Mouse (Mus musculus): Measurements from ENCODE around the gene Vgll2. TPM values are rescaled to one million over a fixed set of nuclear protein-coding genes. Genes with fewer than 3 reads are reported as not detected.

The Vgll2 gene
- under 1 TPM; 0.42 to 0.85 TPM for total RNA-seq (2021)
- long read RNA-seq, experiment 1, partial matches to known transcripts = 0 of 4 reads
- long read RNA-seq, experiment 1, other reads (novel, unspliced or antisense) = 1 of 4 reads
- long read RNA-seq, experiment 2, partial matches to known transcripts = 0 of 2 reads
- long read RNA-seq, experiment 2, other reads (novel, unspliced or antisense) = 0 of 2 reads

DNA sequence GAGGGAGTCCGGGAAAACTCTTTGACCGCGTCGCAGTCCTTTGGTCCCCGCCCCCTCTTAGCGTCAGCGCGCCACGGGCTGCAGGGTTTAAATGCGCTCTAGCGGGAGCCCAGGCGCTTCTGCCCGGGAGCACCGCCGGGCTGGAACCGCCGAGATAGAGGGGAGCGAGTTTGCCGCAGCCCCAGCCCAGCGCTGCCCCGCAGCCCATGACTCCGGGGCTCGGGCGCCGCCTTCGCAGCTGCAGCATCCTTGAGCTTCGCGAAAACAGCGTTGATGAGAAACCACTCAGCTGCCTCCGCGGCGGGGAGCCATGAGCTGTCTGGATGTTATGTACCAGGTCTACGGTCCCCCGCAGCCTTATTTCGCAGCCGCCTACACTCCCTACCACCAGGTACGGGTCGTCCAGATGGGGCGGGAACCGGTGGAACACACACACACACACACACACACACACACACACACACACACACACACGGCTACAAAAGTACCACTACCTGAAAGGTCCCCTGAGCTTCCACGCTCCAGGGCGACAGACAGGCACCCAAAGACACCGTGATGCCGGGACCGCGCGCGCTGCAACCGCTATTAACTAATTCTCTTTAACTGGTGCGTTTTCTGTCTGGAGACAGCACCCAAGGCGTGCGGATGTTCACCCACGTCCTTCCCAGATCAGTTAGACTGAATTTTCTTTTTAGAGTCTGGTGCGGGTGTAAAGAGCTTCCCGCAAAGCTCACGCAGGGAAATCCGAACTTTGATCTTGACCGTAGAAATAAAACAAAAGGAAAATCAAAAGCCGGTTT, at the start of gene Vgll2:
TSS of gene Vgll2 (plus strand) at position 90 of the 800 bp plus-strand sequence.
- DNase-seq = no peak

DNA sequence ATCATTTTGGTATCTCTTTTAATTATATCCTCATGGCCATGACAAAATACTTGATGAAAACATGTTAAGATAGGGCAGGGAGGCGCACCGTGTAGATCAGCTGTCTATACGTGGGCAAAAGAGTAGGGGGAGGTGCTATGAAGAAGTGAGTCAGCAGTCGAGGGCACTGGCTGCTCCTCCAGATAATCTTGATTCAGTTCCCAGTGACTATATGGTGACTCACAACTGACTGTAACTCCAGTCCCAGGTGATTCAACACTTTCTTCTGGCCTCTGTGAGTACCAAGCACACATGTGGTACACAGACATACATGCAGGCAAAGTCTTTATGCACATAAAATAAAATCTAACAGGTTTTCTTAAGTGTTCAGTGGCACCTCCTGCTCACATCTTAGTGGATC, 47.2 kb upstream of the Vgll2 start:
- no peak for DNase-seq

- no peak for DNase-seq
These were observed 46.7 kb upstream of the Vgll2 start for GRCm38 (mm10) chr10:51975587-51975986.

DNA sequence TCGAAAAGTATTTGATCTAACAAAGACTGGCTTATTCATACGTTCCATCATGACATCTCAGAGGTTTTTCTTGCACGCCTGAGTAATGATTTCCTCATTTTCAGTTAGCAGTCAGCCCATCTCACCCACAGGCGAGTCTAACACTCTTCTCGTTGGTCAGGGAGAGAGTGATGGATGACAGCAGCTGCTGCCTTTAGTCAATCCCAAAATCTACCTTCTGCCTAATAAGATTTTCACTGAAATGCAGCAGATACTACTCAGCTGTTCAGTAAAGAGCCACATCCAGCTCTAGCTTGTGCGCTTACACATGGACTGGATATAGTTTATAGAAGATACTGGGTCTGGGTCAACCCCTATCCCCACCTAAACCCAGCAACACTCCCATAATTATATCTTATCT, 40.7 kb upstream of the Vgll2 start:
- DNase-seq = no peak

- no peak for DNase-seq
These were observed 39.9 kb upstream of the Vgll2 start for GRCm38 (mm10) chr10:51982395-51982794.

- DNase-seq = no peak
These were observed 3.8 kb upstream of the Vgll2 start for GRCm38 (mm10) chr10:52018471-52018870.

GRCm38 (mm10) chr10:52021231-52021630, 1.1 kb upstream of the Vgll2 start:
- no peak for DNase-seq

DNA sequence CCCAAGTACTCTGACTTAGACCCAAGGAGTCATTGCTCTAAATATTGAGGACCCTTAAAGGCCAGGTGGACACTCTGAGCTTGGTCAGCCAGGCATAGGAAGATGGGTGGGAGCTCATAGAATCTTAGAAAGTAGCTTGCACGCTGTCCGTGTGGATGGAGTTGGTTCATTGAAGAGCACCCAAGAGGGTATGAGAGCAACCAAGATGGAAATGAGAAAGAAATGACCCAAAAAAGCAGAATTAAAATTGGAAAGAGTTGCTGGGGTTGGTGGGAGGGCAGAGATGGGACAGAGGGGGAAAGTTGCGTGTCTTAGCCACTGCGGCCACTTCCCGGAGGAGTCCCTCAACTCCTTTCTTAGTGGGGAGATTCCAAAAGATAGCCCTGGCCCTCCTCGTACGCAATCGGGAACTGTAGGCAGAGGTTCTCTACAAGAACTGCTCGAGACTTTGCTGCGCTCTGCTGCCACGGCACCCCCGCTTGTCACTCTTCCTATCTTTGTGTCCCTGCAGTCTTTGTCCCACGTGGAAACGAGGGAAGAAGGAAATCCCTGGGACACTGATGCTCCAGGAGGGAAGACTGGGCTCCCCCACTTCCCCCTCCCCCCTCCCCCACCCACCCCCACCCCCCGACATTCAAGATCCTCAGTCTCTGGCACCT, 437 bp upstream of the Vgll2 start:
- DNase-seq = no peak

GRCm38 (mm10) chr10:52023213-52024052, 1.1 kb downstream of the Vgll2 start:
- peak in 1 of 2 experiments; percentile 17 for DNase-seq

DNA sequence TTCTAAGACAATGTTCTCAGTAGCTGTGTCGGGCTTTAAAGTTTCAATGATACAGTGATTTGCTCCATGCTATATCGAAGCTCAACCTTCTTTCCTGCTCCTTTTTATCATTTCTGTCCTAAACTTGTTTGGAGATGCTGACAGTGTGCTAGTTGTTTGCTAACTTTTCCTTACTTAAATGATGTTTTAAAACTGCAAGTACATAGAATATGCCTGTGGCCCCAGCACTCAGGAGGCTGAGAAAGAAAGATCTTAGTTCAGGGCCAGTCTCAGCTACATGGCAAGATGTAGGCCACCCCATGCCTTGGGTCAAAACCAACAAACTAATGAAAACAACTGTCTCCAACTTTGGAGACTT, 1.7 kb downstream of the Vgll2 start:
- DNase-seq = no peak

GRCm38 (mm10) chr10:52025291-52025690, 3.0 kb downstream of the Vgll2 start:
- no peak for DNase-seq

- DNase-seq = no peak
These were observed 3.5 kb downstream of the Vgll2 start for GRCm38 (mm10) chr10:52025821-52026220.

DNA sequence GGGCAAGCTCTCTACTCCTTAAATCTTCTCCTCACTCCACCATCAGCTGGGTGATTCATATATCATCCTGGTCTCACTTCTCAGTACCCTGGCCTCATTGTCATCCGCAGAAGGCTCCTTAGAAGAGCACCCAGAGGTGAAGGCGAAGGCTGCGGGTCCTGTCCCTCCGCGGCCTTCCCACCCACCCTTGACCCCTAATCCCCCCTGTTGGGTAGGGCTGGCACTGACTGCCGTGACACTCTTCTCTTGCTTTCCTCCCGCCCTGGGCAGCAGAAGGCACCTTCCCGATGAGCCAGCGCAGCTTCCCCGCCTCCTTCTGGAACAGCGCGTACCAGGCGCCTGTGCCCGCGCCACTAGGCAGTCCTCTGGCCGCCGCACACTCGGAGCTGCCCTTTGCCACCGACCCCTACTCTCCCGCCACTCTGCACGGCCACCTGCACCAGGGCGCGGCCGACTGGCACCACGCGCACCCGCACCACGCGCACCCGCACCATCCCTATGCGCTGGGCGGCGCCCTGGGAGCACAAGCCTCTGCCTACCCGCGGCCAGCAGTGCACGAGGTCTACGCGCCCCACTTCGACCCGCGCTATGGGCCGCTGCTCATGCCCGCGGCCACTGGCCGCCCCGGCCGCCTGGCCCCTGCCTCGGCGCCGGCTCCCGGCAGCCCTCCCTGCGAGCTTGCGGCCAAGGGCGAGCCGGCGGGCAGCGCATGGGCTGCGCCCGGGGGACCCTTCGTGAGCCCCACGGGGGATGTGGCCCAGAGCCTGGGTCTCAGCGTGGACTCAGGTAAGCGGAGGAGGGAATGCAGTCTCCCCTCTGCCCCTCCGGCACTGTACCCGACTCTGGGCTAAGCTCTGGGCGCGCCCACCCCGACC, 5.1 kb downstream of the Vgll2 start:
- peak in 1 of 2 experiments; percentile 12 for DNase-seq

DNA sequence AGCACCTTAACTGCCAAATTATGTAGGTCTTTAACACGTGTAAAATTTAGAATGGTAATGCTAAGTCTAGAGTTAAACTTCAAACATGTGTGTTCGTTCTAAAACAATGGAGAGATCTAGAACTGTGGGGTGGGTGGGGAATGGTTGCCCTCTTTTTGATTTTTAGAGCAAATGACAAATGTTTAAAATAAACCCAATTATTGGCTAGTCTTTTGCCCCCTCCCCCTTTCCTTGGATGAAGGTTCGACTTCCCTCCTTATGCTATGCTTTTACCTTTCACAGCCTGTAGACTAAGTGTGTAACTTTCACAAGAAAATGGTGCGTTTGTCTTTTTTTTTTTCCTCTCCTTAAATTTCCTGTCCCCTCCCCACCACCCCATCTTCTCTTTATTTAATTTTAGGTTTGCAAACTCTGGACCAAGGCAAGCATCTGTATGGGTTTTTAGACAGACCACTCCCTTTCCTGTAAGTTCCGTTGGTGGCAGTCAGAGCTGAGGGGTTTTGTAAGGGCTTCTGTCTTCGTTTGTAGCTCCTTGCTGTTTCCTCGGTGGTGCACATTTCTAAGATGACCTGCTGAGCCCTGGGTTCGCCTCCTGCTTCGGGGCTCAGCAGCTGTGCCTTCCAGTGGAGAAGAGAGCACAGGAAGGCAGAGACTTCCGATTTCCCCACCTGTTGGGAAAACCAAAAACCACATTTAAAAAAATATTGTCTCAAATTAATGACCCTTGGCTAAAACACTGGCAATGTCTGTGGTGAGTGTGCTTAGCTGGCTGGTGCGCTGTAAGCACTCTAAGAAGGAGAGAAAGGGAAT, 6.5 kb downstream of the Vgll2 start:
- DNase-seq = no peak

DNA sequence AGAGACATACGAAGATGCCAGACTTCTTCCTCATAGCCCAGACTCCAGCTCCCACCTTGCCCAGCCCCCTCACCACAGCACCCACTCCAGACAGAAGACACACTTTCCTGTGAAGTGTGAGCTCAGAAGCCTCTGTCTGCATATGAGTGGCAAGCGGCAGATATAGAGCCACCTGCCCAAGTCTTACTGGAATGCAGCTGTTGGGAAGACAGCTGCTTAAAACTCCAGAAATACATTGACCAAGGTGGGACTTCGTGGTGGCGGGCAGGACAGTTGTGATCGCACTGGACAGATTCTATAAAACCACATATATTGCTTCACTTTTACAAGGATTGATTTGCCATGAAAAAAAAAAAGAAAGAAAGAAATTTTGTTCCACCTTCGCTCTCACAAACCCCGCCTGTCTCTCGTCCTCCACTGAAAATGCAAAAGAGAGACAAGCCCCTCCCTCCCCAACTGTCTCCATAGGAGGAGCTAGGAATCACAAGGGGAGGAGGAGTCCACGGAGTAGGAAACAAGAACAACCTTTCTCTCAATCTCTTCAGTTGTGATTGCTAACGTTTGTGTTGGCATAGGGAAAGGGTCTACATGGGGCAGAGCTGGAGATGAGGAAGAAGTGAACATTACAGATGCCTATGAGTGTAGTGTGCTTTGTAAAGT, 7.2 kb downstream of the Vgll2 start:
- DNase-seq = no peak

- DNase-seq = no peak
These were observed 11.4 kb downstream of the Vgll2 start for GRCm38 (mm10) chr10:52033729-52034128.

DNA sequence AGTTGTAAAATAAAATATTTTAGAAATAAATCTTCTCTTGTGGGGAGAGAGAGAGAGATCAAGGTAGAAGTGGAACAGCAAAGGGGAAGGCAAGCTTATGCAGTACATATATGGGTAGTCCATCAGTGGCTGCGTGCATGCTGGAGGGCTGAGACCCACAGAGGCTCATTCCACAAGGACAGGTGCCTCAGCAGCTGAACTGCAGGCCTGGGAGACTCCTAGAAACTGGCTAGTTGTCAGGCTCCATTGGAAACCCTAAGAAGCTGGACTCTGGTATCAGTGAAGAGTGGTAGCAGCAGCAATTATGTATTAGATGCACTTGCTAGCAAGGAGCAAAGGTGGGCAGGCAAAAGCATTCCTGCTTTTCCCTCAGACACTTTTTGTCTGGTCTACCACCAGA, 17.1 kb downstream of the Vgll2 start:
- DNase-seq = no peak

- DNase-seq = no peak
These were observed 20.8 kb downstream of the Vgll2 start for GRCm38 (mm10) chr10:52043086-52043485.

GRCm38 (mm10) chr10:52048287-52048686, 26.0 kb downstream of the Vgll2 start:
- DNase-seq = peak; percentile 12 to 18

DNA sequence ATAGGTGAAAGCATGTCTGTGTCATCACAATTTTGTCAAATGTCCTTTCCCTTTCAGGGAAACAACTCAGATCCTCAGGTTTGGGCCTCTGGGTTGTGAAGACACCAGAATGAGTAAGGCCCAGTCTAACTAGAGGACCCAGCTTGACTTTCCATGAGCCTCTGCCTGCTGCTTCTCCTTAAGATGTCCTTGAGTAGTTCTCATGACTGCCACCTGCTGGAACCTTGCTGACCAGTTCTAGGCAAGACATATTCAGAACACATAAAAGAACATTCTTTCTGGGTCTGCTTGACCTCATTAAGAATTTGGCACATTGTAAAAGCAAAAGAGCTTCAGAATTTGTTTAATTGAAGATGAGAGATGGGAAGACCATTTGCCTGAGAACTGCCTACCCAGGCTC, 50.2 kb downstream of the Vgll2 start:
- DNase-seq = peak; percentile 17 to 64
